Mouse (Mus musculus) cerebellum, adult 2 months (tissue): ENCODE measurements at regions not wholly inside any gene's neighbourhood (a gene's known extent, or its start where the extent isn't known, plus 50 kb on each side); places are given as distances from the start of the nearest gene placed in this dataset.

ENCODE experiments used
- DNase-seq, 2 experiments: peaks; one replicate each; pipeline ENCODE4 v3.0.0; 2021
- H3K27ac ChIP-seq: fragments of 200-500 bp; 2 replicates; pipeline ENCODE4 v1.5.1; 2012; ENCODE audit warnings: low read length, control low read depth, inconsistent platforms; ENCODE audit not compliant: insufficient read depth
- H3K27me3 ChIP-seq: fragments of 200-500 bp; 2 replicates; pipeline ENCODE4 v1.6.1; 2012; ENCODE audit warnings: inconsistent platforms, mild to moderate bottlenecking, low read length, moderate library complexity; ENCODE audit not compliant: control insufficient read depth, insufficient read depth
- H3K4me1 ChIP-seq: fragments of 200-500 bp; 2 replicates; pipeline ENCODE4 v1.6.1; 2011; ENCODE audit warnings: low read length; ENCODE audit not compliant: control insufficient read depth, insufficient read depth
- H3K4me3 ChIP-seq: fragments of 200-500 bp; replicated peaks from 2 replicates; pipeline ENCODE3; 2011; ENCODE audit warnings: mild to moderate bottlenecking, low read depth, low read length, control low read depth; ENCODE audit not compliant: insufficient read depth
- CTCF ChIP-seq: fragments of 200-500 bp; IDR thresholded peaks from 2 replicates; pipeline ENCODE4 v1.5.1; 2011; ENCODE audit warnings: low read depth, mild to moderate bottlenecking, control low read depth, low read length, moderate library complexity, borderline replicate concordance; ENCODE audit not compliant: insufficient read depth
- POLR2A ChIP-seq: fragments of 200-500 bp; IDR thresholded peaks from 2 replicates; pipeline ENCODE4 v1.6.1; 2011; ENCODE audit warnings: low read length, control low read depth, borderline replicate concordance; ENCODE audit not compliant: insufficient read depth
- WGBS: fragments of 180-500 bp; shearing (Covaris S2); methylation state at CpG from one replicate; pipeline ENCODE4 v1.1.7; 2018; 5-methylcytosine and 5-hydroxymethylcytosine counted together

GRCm38 (mm10) chr6:111913771-111914405 lies 359.7 kb upstream of the Lmcd1 start:
- 79% methylated on average over 11 of the region's 11 CpGs for WGBS
- H3K4me1 ChIP-seq = no peaks in the 10 kb centered on the region
- TF ChIP-seq POLR2A = no peak
- no peak for TF ChIP-seq CTCF
- H3K27me3 ChIP-seq = no peaks in the 10 kb centered on the region; the same call in 1 of the 2 replicates
- DNase-seq = no peak
- H3K4me3 ChIP-seq = no peak overlapping the region
- H3K27ac ChIP-seq = no peak overlapping the region

- no peak overlapping the region for H3K4me3 ChIP-seq
- H3K27ac ChIP-seq = no peak overlapping the region
- 89% methylated on average over 6 of the region's 6 CpGs for whole genome bisulfite sequencing
- no peak for DNase-seq
- no peaks in the 10 kb centered on the region for H3K4me1 ChIP-seq
- H3K27me3 ChIP-seq = no peaks in the 10 kb centered on the region; the same call in 1 of the 2 replicates
- no peak for TF ChIP-seq CTCF
- no peak for TF ChIP-seq POLR2A
These were observed 356.3 kb upstream of the Lmcd1 start for GRCm38 (mm10) chr6:111917248-111917721.

- Histone ChIP-seq H3K27me3 (no peaks in the 10 kb centered on the region; the same call in 1 of the 2 replicates), H3K4me3 (no peak overlapping the region), H3K27ac (no peak overlapping the region), H3K4me1 (no peaks in the 10 kb centered on the region)
- TF ChIP-seq CTCF (no peak), POLR2A (no peak)
- 93% methylated on average over 3 of the region's 3 CpGs for WGBS
- DNase-seq = no peak
These were observed 355.5 kb upstream of the Lmcd1 start for GRCm38 (mm10) chr6:111917868-111918597.

GRCm38 (mm10) chr6:111932596-111932995 lies 341.0 kb upstream of the Lmcd1 start:
- 24% methylated on average over 2 of the region's 2 CpGs for WGBS
- DNase-seq = no peak
- TF ChIP-seq POLR2A = no peak
- TF ChIP-seq CTCF = no peak

GRCm38 (mm10) chr6:111954401-111954800 lies 319.2 kb upstream of the Lmcd1 start:
- Histone ChIP-seq H3K4me1 (no peaks in the 10 kb centered on the region), H3K27ac (no peak overlapping the region), H3K4me3 (no peak overlapping the region), H3K27me3 (no peaks in the 10 kb centered on the region)
- no peak for TF ChIP-seq CTCF
- TF ChIP-seq POLR2A = no peak
- WGBS = 31% methylated on average over 1 of the region's 1 CpGs
- no peak for DNase-seq

More at GRCm38 (mm10) chr6:111932596-111932995, 341.0 kb upstream of the Lmcd1 start:
- no peak overlapping the region for H3K27ac ChIP-seq
- H3K4me3 ChIP-seq = no peak overlapping the region
- no peaks in the 10 kb centered on the region; the same call in 1 of the 2 replicates for H3K27me3 ChIP-seq
- H3K4me1 ChIP-seq = no peaks in the 10 kb centered on the region

GRCm38 (mm10) chr6:111965766-111966165 lies 307.8 kb upstream of the Lmcd1 start:
- 27% methylated on average over 3 of the region's 3 CpGs for WGBS
- Histone ChIP-seq H3K4me1 (no peaks in the 10 kb centered on the region), H3K27me3 (no peaks in the 10 kb centered on the region), H3K4me3 (no peak overlapping the region), H3K27ac (no peak overlapping the region)
- peak in 1 of 2 experiments; percentile 0 for DNase-seq
- no peak for TF ChIP-seq POLR2A
- TF ChIP-seq CTCF = no peak

GRCm38 (mm10) chr6:111985452-111985851 lies 288.1 kb upstream of the Lmcd1 start:
- no peak overlapping the region for H3K27ac ChIP-seq
- H3K4me1 ChIP-seq = no peaks in the 10 kb centered on the region; the same call in 1 of the 2 replicates
- H3K4me3 ChIP-seq = no peak overlapping the region
- no peak for TF ChIP-seq POLR2A
- 45% methylated on average over 1 of the region's 1 CpGs for WGBS
- peak in 1 of 2 experiments; percentile 6 for DNase-seq
- no peaks in the 10 kb centered on the region for H3K27me3 ChIP-seq

GRCm38 (mm10) chr6:111995823-111996222 lies 277.7 kb upstream of the Lmcd1 start:
- Histone ChIP-seq H3K27ac (no peak overlapping the region), H3K4me3 (no peak overlapping the region), H3K27me3 (no peaks in the 10 kb centered on the region; the same call in 1 of the 2 replicates), H3K4me1 (no peaks in the 10 kb centered on the region)
- WGBS = 58% methylated on average over 3 of the region's 3 CpGs
- DNase-seq = no peak
- TF ChIP-seq POLR2A = no peak
- TF ChIP-seq CTCF = no peak
